Mouse (Mus musculus) splenic B cell, adult 2 months (primary cell): ENCODE results near the gene Trim27.

Experiments
- DNase-seq: peaks from one replicate; pipeline ENCODE4 v3.0.0-alpha.2; 2011; ENCODE audit warnings: low read depth, low spot score
- H3K27me3 ChIP-seq: 2 replicates; pipeline ENCODE4 v1.6.1; 2012; ENCODE audit warnings: mild to moderate bottlenecking, low read length, moderate library complexity, mixed read lengths; ENCODE audit not compliant: control insufficient read depth, poor library complexity, insufficient read depth, severe bottlenecking
- H3K36me3 ChIP-seq: 2 replicates; pipeline ENCODE4 v1.6.1; 2012; ENCODE audit warnings: mild to moderate bottlenecking, low read length, moderate library complexity, mixed read lengths; ENCODE audit not compliant: control insufficient read depth, poor library complexity, insufficient read depth, severe bottlenecking

Trim27 gene

DNA sequence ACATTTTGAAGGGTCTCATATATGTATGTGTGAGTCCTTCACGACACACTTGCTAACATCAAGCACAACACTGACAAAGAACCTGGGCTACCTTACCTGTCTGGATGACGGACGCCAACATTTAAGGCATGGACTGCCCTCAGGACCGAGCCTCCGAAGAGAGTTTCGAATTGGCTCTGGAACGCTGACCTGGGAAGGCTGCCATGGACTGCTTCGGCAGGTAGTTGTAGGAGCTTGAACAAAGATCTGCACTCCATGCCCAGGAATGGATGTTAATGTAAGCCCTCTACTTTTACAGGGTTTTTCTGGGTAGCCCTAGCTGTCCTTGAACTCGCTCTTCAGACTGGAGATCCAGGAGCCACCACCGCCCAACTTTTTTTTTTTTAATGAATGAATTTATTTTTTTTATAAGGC, 44.0 kb downstream of the Trim27 start:
- Histone ChIP-seq H3K36me3 (no peaks in the 10 kb centered on the region), H3K27me3 (no peaks in the 10 kb centered on the region; the same call in 1 of the 2 replicates)
- DNase-seq, result peak; percentile 9

DNA sequence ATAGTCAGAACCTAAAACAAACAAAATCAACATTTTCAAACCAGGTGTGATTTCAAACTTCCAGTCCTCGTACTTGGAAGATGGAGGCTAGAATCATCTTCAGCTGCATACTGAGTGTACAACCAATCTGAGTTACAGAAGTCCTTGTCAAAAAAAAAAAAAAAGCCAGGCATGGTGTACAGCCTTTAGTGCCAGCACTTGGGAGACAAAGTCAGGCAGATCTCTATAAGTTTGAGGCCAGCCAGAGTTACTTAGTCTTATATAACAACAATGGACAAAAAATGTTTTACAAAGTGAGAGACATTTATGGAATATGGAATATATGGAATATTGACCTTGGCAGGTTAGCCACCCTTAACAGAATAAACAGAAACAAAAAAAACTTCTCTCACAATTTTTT, 45.1 kb downstream of the Trim27 start:
- no peaks in the 10 kb centered on the region for H3K36me3 ChIP-seq
- DNase-seq, result no peak
- H3K27me3 ChIP-seq, result no peaks in the 10 kb centered on the region; the same call in 1 of the 2 replicates

DNA sequence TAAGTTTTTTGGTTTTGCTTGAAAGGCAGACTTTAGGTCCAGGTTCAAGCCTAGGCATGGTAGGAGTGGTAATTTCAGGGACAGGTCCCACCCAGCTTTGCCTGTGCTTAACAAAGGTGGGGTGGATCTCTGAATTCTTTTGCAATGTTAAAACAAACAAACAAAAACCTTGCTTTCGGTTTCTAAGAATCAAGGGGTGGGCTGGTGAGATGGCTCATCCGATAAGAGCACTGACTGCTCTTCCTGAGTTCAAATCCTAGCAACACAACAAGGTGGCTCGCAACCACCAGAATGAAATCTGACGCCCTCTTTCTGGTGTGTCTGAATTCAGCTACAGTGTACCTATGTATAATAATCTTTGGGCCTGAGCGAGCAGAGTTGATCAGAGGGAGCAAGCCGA, 46.0 kb downstream of the Trim27 start:
- no peaks in the 10 kb centered on the region; the same call in 1 of the 2 replicates for H3K27me3 ChIP-seq
- no peaks in the 10 kb centered on the region for H3K36me3 ChIP-seq
- DNase-seq, result no peak

DNA sequence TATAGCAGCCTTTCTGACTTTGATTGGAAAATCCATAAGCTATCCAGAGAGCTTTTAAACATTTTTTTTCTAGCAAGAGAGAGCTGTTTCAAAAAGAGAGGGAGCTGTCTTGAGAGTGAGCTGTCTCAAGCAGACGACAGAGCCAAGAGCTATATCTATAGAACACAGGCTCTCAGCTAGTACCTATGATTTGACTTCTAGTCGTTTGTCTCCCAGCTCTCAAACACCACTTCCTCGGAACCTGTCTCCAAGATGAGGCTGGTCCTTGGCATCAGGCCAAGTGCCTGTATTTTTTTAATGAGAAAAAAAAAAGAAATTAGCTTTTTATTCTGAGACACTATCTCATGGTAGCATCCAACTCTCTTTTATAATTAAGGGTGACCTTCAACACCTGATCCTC, 46.8 kb downstream of the Trim27 start:
- Histone ChIP-seq H3K27me3 (no peaks in the 10 kb centered on the region; the same call in none of the 2 replicates), H3K36me3 (no peaks in the 10 kb centered on the region)
- no peak for DNase-seq

DNA sequence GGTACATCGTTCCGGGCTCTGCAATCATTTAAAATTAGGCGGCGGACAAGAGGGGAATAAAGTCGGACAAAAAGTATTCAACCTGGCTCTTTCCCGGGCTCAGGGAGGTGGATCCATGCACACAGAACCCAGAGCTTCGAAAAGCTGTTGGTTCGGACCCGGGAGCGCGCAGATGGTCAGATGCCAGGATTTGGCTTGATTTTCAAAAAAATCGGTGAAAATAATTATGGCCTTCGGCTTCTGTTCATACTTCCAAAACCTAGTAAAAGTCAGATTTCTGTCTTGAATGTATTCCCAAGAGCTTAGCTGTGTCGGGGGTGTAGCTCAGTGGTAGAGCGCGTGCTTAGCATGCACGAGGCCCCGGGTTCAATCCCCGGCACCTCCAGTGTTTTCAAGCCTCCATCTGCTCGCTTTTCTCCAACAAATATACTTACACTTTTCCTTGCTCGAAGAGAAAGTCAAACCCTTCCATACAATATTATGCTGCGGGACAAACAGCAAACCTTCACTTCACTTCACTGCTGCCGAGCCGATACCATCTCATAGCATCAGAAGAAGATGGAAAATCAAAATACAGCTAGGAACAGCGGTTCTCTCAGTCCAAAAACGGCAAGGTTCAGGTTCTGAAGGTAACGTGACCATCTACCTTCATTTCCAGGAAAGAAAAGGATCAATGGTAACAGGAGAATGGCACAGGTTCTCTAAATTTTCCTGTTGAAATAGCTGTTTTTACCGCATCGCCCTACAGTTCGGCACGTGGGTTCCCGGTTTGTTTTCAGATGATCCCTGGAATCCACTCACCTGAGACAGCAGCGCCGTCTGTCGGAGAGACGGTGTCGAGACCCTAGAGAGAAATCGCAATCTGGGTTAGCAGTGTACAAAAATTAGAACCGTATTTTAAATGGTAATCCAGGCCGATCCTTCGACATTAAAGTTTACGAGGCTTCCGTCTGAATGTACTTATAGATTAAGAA, 54.8 kb downstream of the Trim27 start:
- H3K27me3 ChIP-seq, result no peaks in the 10 kb centered on the region; the same call in none of the 2 replicates
- peak; percentile 53 for DNase-seq
- H3K36me3 ChIP-seq, result no peaks in the 10 kb centered on the region

DNA sequence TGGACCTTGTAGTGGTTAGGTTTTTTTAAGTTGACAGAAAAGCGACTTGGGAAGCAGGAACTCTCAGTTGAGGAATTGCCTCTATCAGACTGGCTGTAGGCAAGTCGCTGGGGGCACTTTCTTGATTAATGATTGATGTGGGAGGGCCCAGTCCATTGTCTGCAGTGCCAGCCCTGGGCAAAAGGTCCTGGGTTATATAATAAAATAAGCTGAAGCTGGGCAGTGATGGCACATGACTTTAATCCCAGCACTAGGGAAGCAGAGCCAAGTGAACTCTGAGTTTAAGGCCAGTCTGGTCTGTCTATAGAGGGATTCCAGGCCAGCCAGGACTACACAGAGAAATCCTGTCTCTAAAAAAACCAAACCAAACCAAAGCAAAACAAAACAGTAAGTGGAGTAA, 57.5 kb downstream of the Trim27 start:
- Histone ChIP-seq H3K27me3 (no peaks in the 10 kb centered on the region; the same call in 1 of the 2 replicates), H3K36me3 (no peaks in the 10 kb centered on the region)

DNA sequence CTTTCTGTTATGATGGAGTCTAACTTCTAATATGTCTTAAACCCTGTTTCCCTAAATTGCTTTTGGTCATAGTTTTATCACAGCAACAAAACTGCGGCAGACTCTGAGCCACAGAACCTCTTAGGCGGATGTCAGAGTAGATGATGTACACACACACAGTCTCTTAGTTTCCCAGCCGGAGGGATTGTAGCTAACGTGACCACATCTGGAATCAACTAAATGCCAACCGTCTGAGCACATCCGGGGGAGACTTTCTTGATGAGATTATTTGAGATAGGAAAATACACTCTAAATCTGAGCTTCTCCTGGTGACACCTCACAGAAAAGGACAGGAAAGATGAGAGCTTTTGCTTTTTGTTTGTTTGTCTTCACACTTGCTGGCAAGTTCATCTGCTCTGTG, 57.9 kb downstream of the Trim27 start:
- Histone ChIP-seq H3K36me3 (no peaks in the 10 kb centered on the region), H3K27me3 (no peaks in the 10 kb centered on the region; the same call in 1 of the 2 replicates)
- DNase-seq, result no peak

More for the DNA sequence above, 57.5 kb downstream of the Trim27 start:
- no peak for DNase-seq

DNA sequence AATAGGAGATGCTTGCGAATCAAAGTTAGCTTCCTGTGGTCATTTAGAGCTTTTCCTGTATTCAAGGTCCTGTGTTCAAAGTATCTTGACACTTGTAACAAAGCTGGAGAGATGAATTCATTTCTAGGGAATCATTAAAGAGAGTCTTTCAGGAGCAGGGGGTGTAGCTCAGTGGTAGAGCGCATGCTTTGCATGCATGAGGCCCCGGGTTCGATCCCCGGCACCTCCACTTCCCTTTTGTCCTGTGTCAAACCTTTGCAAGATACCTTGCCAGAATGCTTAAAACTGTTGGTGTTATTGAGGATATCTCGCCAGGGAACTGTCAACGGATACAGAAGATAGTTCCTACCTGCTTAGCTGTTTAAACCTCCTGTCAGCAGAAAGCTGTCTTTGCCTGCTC, 61.5 kb downstream of the Trim27 start:
- Histone ChIP-seq H3K36me3 (no peaks in the 10 kb centered on the region), H3K27me3 (no peaks in the 10 kb centered on the region; the same call in 1 of the 2 replicates)
- no peak for DNase-seq

DNA sequence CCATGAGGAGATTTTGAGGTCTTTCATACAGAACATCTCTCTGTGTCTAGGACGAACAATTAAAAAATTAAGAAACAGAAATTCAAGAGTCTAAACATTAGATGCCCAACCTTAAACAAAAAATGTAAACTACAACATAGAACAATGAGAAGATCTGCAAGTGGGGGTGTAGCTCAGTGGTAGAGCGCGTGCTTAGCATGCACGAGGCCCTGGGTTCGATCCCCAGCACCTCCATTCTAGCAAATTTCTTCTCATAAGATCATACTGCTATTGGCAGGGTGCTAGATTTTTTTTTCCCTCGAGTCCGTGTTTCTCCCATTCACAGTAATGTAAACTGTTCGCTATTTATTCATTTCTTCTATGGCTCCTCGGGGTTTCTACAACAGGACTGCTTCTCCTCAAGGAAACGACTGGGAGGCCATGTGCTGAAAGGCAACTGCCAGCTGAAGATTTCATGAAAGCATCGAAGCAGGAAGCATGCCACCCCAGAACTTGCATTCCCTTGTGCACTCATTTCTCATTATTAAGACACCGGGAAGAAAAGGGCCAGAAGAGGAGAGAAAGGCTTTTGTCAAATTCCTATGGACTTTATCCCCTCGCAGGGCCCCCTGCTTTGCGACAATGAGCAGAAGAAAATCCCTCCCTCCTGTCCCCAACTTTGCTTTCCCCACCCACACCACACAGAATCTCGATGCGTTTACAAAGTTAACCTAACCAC, 63.3 kb downstream of the Trim27 start:
- no peak for DNase-seq
- Histone ChIP-seq H3K27me3 (no peaks in the 10 kb centered on the region; the same call in 1 of the 2 replicates), H3K36me3 (no peaks in the 10 kb centered on the region)

DNA sequence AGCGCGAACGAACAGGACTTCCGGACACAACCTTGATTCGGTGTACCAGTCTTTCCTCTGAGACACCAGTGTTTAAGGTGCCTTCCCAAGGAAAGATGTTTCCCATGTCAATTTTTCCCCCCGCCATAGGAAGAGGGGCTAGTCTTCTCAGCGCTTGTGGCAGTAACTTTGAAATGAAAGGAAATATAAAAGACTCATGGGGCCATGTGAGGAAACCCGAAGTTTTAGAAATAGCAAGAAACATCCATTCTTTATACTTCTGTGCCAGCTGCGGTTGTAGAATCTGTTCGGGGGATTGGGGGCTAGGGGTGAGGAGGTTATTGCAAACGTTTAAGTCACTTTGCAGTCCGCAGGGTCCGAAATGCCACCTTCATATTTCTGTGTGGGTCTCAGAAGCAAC, 64.0 kb downstream of the Trim27 start:
- no peak for DNase-seq
- Histone ChIP-seq H3K36me3 (no peaks in the 10 kb centered on the region), H3K27me3 (no peaks in the 10 kb centered on the region)

DNA sequence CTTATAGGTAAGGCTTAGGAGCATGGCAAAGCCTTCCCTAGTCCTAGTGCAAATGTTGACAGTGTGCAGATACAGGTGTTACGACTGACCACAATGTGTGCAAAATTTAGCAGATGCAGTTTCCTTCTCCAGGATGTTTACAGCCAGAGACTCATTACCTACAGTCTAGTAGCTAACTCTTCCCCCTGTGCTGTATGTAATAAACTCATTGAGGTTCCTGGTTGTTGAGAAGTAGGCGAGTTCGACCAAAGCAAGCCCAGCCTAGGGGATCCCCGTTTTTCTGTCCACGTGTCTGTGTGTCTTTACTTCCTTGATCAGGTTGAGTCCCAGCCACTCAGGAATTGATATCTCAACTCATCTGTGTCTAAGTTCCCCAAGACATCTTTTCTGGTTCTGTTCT, 64.8 kb downstream of the Trim27 start:
- no peaks in the 10 kb centered on the region for H3K36me3 ChIP-seq
- DNase-seq, result no peak
- no peaks in the 10 kb centered on the region for H3K27me3 ChIP-seq
